Mouse (Mus musculus): ENCODE results near the gene H2-Ke6.

GRCm38 (mm10) chr17:33995651-33996050, 32.2 kb downstream of the H2-Ke6 start:
- no peak for TF ChIP-seq CTCF (IDR thresholded peaks at IDR 0.05; ENCODE audit: low read depth, low read length)
- TF ChIP-seq POLR2AphosphoS5 (IDR thresholded peaks at IDR 0.05; ENCODE audit: insufficient replicate concordance, low read depth, low read length): no peak
- no peak for TF ChIP-seq TAL1 (conservative IDR thresholded peaks at IDR 0.05; ENCODE audit: low read depth, low read length)
- no peak for TF ChIP-seq GATA1 (IDR thresholded peaks at IDR 0.05; ENCODE audit: borderline replicate concordance, low read length)

Data from G1E (cell line).